Mouse (Mus musculus) kidney, postnatal 36 days (tissue): ENCODE measurements around the gene Gm3248.
"Not testable (repeated sequence)": the region's sequence is repeated elsewhere in the genome, so short reads cannot be mapped to it uniquely, and the experiment has no call there.

Source experiments
- DNase-seq, 2 experiments: peaks; one replicate each; pipeline ENCODE4 v3.0.0; 2021 to 2022; ENCODE audit warnings: mixed read lengths in 2 of 2

Gm3248 gene

DNA sequence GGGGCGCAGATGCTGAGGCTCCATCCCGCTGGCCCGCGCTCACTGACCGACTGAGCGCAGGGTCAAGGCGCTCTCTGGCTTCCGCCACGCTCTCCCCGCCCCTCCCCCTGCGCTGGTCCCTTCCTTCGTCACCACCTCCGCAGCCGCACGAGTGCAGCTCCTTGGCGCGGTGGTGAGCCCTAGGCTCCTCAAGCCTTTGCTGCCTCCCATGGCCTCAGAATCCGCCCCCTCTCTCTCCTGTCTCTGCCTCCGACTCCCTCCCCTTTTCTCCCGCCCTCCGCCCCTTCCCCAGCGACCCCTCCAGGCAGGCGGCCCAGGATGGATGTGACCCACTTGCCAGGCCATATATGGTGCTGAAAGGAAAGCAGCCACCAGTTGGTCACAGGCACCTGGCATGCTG lies at the start of gene Gm3248:
Gene Gm3248, minus strand, starts transcription at position 111 of the 400 bp plus-strand sequence.
- DNase-seq = peak; percentile 5 to 54

DNA sequence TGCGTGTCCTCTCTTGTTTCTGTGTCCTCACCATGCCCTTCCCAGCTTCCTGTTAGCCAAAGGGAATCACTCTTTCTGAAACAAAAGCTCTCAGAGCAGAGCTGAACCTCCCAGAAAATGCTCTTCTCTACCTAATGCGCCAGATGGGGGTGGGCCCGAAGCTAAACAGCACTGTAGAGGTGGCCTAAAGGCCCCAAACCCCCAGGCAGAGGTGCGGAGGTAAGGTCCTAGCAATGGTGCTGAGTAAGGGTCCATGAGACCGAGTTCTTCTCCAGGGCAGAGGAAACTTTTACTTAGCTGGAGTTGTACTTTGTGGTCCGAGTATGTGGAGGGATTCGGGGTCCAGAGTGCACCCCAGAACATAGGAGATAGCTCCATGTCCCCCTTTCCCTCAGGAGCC lies 25.6 kb upstream of the Gm3248 start:
- DNase-seq = peak in 1 of 2 experiments; percentile 1

DNA sequence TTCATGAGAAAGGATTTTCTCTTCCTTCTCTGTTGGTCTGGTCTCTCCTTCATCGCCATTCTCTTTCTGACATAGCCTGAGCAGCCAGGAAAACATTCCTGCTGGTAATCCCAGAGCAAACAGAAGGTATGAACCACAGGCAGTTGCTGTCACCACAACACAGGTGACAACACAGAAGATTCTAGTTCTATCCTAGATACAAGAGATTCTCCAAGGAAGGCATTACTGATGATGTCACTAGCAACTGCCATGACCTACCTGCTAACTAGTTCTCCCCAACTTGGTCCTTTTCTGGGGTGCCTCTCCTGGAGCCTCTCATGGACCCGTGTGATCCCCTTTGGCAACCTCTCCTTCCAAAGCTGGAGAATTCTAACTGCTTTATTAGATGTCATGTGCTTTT lies 17.5 kb upstream of the Gm3248 start, which contains the start of gene Gm3453:
Gene Gm3453, minus strand, starts transcription at position 101 of the 400 bp plus-strand sequence.
- not testable (repeated sequence) for DNase-seq

DNA sequence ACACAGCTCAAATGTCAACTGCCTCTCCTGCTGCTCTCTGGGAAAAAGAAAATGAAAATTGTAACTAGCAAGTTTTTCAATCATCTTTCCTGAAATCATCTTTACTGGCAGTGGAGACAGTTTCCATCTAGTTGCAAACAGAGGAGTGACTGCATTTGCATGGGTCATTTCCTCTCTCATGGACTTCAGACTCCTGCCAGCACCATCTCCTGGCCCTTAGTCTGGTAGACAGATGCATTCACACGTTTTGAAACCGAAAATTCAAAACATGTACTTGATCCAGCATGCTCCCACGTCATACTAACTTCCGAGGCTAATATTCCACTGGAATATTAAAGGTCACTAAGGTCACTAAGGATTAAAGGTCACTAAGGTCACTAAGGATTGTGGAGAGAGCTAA lies 896 bp upstream of the Gm3248 start:
- DNase-seq = peak; percentile 25 to 29

DNA sequence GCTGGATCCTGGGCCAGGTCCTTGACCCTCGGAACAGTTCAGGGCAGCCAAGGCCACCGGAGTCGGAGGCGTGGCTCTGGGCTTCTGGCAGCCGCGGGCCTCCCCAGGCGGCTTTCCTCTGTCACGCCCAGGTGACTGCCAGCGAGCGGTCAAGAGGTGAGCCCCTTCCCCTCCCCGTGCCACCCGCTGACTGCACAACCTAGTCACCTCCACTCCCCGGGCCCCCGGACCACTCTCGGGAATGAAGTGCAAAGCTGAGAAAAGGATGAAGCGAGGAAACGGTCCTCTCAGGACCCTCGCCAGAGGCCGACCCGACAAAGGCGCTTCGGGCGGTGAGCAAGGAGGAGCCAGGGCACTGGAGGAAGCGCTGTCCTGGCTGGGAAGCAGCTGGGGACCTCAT lies 443 bp downstream of the Gm3248 start:
- DNase-seq = peak; percentile 6 to 50

DNA sequence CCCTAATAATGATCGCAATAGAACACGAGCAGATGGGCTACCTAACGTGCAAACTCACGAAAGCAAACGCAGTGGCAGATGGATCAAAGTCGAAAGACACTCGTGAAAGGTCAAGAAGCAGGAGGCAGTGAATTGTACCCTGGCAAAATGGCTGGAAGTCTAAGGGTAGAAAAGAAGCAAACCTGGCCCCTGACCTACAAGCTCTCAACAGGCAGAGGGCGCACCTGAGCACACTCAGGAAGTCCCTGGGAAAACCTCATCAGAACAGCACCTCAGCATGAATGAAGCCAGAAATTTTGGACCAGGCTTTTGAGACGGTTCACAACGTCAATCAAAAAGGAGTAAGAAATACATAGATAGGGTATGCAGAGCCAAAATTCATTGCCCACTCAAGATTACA lies 1.1 kb downstream of the Gm3248 start:
- DNase-seq = peak in 1 of 2 experiments; percentile 3

DNA sequence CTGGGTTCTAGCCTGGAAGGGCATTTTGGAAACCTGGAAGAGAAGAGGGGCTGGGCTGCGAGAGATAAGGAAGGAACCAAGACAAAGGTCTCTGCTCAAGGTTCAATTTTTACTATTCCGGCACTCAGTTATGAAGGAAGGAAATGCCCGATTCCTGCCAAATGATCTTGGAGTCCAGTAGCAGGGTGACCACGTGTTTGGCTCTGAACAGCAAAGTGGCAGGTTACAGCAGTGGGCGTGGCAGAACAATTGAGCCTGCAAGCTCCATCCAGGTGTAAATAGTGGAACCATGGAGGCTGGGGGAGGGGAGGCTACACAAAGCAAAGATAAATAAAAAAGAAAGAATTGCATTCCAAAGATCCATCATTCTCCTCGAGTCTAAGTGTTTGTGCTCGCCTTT lies 38.3 kb downstream of the Gm3248 start:
- peak in 1 of 2 experiments; percentile 43 for DNase-seq

DNA sequence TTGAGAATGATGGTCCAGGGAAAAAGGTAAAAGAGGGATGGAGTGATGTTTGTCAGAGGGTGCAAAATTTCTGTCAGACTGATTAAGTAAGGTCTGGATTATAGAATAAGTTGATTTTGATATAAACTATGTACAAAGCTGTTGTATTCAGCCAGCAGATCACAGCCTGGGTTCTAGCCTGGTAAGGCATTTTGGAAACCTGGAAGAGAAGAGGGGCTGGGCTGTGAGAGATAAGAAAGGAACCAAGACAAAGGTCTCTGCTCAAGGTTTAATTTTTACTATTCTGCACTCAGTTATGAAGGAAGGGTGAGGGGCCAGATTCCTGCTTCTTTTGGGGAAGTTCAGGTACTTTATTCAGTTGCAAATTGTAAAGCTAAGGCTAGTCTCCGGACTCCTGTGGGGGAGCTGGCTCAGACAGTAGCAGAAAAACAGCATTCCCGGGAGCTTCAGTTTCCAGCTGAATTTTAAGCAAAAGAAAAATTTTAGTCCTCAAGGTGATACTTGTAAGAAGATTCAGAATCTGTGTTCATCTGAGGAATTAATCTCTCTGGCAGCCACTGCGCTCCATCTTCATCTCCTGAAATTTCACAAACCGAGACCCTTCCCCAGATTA lies 43.1 kb downstream of the Gm3248 start:
- not testable (repeated sequence) for DNase-seq

DNA sequence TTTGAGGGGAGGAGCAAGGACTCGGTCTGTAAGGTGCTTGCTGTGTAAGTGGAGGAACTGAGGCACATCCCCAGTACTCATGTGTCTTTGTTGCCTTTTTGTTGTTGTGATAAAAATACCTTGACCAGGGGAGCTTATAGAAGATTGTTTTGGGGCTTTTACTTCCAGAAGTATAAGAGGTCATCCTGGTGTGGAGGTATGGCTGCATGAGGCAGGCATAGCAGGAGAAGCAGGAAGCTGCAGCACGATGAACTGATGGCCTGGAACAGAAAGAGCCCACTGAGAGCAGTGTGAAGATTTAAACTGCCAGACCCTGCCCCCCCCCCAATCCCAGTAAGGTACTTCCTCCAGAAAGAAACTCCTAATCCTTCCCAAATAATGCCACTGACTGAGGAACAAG lies 47.8 kb downstream of the Gm3248 start:
- DNase-seq = not testable (repeated sequence)
